ENCODE assay signal across 8 mouse cellular contexts in the genomic region with DNA sequence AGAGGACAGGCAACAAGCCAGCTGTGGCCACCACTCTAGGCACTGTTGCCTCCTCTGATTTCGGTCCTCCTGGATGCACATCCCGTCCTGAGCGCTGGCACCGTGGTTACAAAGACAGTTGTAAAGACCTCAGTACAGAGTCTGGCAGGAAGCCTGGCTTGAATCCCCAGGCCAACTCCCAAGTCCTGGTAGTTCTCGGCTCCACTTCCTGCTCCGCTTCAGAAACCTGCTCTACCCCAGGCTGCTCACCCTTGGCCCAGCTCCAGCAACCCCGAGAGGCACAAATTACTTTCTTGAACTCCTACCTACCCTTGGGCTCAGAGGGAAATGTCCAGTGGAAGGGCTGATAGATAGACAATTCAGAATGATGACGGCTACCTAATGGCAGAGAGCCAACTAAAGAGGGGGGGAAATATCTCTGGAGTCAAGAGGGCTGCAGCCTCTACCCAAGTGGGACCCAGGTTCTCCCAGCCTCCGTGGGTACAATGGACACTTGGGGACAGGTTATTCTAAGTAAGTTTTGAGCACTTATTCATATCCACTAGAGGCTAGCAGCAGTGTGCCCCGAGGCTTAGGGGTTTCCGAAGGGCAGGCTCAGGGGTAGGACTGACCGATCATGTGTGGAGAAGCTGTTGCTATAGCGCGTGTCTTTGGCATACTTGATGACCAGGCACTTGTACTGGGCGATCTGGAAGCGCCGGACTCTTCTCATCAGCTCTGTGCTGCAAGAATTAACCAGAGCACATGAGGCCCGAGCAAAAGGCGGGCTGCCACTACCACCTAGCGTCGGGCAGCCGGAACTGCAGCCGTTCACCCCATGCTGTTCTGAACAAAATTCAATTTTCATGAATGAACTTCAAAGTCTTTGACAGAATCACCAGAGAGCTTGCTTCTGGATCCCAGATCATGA. TPM values are rescaled to one million over a fixed set of nuclear protein-coding genes. Genes with fewer than 3 reads are reported as not detected.
DNase-seq lines count a peak whose midpoint lies in the region; ATAC-seq and TF ChIP-seq lines count a peak whose summit lies in the region.

No protein-coding gene starts in this region.

- peak; percentile 98 for TF ChIP-seq CTCF in Patski (IDR thresholded peaks at IDR 0.05)

- H3K27me3 ChIP-seq in Patski, result no peaks in the 10 kb centered on the region
- no peaks in the 10 kb centered on the region for H3K27me3 ChIP-seq in hindbrain, embryonic 14.5 days (ENCODE audit: control insufficient read depth, insufficient read depth, low read length)

- ATAC-seq in Patski, result peak; percentile 65
- peak; percentile 76 for ATAC-seq in hindbrain, embryonic 14.5 days (ENCODE audit: low FRiP score)

- no peaks in the 10 kb centered on the region for H3K36me3 ChIP-seq in hindbrain, embryonic 14.5 days (replicated peaks; ENCODE audit: control insufficient read depth, insufficient read depth)

- H3K4me1 ChIP-seq in hindbrain, embryonic 14.5 days (replicated peaks; ENCODE audit: control insufficient read depth, insufficient read depth, low read length), result peaks cover 29% of the 10 kb centered on the region

- H3K9me3 ChIP-seq in hindbrain, embryonic 14.5 days (ENCODE audit: control insufficient read depth, low read length), result no peaks in the 10 kb centered on the region

- in situ Hi-C loops in Patski (cut with MboI; ENCODE audit: low pct_unique_long_range_greater_than_20kb), result loop anchor here (5.0 kb wide), 1 partner anchor 432 kb away; no protein-coding TSS in a partner anchor

- POLR2A ChIA-PET in Patski (lab: Charles Lee), result interaction anchor here (0.7 to 1.4 kb wide), 4 partner anchors 9 to 453 kb away, joined by 3 to 4 read pairs (median 4); no protein-coding TSS in a partner anchor

- H3K27ac ChIP-seq in hindbrain, embryonic 14.5 days, result no peak overlapping the region

- H3K4me3 ChIP-seq in hindbrain, embryonic 14.5 days (replicated peaks; ENCODE audit: low read length), result peak overlapping the region; percentile 35

- DNase-seq in Patski (ENCODE audit: low read depth, low spot score), result no peak
- peak; percentile 86 to 87 for DNase-seq in cerebellum, postnatal 25 days
- peak; percentile 71 to 82 for DNase-seq in frontal cortex, postnatal 25 days (ENCODE audit: low spot score in 2 of 2)
- peak; percentile 89 for DNase-seq in hindbrain, embryonic 14.5 days (ENCODE audit: low spot score)
- peak; percentile 82 to 85 for DNase-seq in left cerebral cortex, adult 18-20 months (ENCODE audit: low spot score in 2 of 2)
- peak; percentile 86 to 89 for DNase-seq in lung, postnatal 4 days
- DNase-seq in retina, postnatal 7 days (ENCODE audit: low read depth, low spot score), result peak; percentile 62
- DNase-seq in urinary bladder, postnatal 14 days (ENCODE audit: low spot score), result peak; percentile 83

- H3K4me2 ChIP-seq in hindbrain, embryonic 14.5 days (replicated peaks), result peak overlapping the region; percentile 67

- H3K9ac ChIP-seq in hindbrain, embryonic 14.5 days, result peak overlapping the region; percentile 11; the same call in 1 of the 2 replicates

- WGBS in hindbrain, embryonic 14.5 days, result 18% methylated on average over 23 of the region's 23 CpGs

- CTCF ChIA-PET in Patski (lab: Charles Lee), result interaction anchor here (0.9 to 2.4 kb wide), 9 partner anchors 10 to 145 kb away, joined by 3 to 19 read pairs (median 4); a partner anchor contains a TSS

RNA-seq across cellular contexts. Expression of a gene that starts 1.4 kb away (rescaled TPM):
- polyA plus RNA-seq in Patski (2021), result 9.1 TPM
- polyA plus RNA-seq in hindbrain, embryonic 14.5 days (2014; fragmentation: Nextera tagmentation; extraction: Ambion mirVana), result 5.2 and 7.1 TPM in 2 replicates
- total RNA-seq in left cerebral cortex, adult 18-20 months (2021), result 1 to 10 TPM; 4.1 to 6.3 TPM

RNA-seq across cellular contexts. Expression of a gene that starts 1.6 kb away (rescaled TPM):
- 79.7 TPM for polyA plus RNA-seq in Patski (2021)
- 14.4 and 16.3 TPM in 2 replicates for polyA plus RNA-seq in hindbrain, embryonic 14.5 days (2014; fragmentation: Nextera tagmentation; extraction: Ambion mirVana)
- total RNA-seq in left cerebral cortex, adult 18-20 months (2021), result under 1 TPM; 0.84 to 0.98 TPM

RNA-seq across cellular contexts. Expression of a gene that starts 14.8 kb away (rescaled TPM):
- polyA plus RNA-seq in Patski (2021), result 0.78 TPM
- polyA plus RNA-seq in hindbrain, embryonic 14.5 days (2014; fragmentation: Nextera tagmentation; extraction: Ambion mirVana), result 0.89 and 1.0 TPM in 2 replicates
- total RNA-seq in left cerebral cortex, adult 18-20 months (2021), result 1 to 10 TPM in 1 of 2 experiments, under 1 TPM in 1; 0.86 to 2.6 TPM

RNA-seq across cellular contexts. Expression of a gene that starts 14.8 kb away (rescaled TPM):
- polyA plus RNA-seq in Patski (2021), result 149 TPM
- polyA plus RNA-seq in hindbrain, embryonic 14.5 days (2014; fragmentation: Nextera tagmentation; extraction: Ambion mirVana), result 17.6 and 18.9 TPM in 2 replicates
- 10 to 100 TPM in 1 of 2 experiments, 1 to 10 TPM in 1; 9.3 to 15.8 TPM for total RNA-seq in left cerebral cortex, adult 18-20 months (2021)

RNA-seq across cellular contexts. Expression of a gene that starts 24.7 kb away (rescaled TPM):
- 79.5 TPM for polyA plus RNA-seq in Patski (2021)
- polyA plus RNA-seq in hindbrain, embryonic 14.5 days (2014; fragmentation: Nextera tagmentation; extraction: Ambion mirVana), result 35.5 and 36.3 TPM in 2 replicates
- total RNA-seq in left cerebral cortex, adult 18-20 months (2021), result under 1 TPM; 0.65 to 0.87 TPM
